Mouse (Mus musculus) ES-E14 (cell line): ENCODE measurements around the gene Gm49358. TPM values are rescaled to one million over a fixed set of nuclear protein-coding genes. Genes with fewer than 3 reads are reported as not detected.

ENCODE experiments used
- DNase-seq: peaks from one replicate; pipeline ENCODE4 v3.0.0-alpha.2; 2013; ENCODE audit warnings: low read depth, low spot score
- H3K27ac ChIP-seq: 2 replicates; pipeline ENCODE4 v1.5.1; 2012; ENCODE audit warnings: low read depth, mild to moderate bottlenecking, low read length, moderate library complexity, mixed read lengths; ENCODE audit not compliant: poor library complexity, insufficient read depth, severe bottlenecking
- H3K36me3 ChIP-seq: 2 replicates; pipeline ENCODE4 v1.6.1; 2012; ENCODE audit warnings: mild to moderate bottlenecking, low read length, moderate library complexity, mixed read lengths; ENCODE audit not compliant: control insufficient read depth, poor library complexity, insufficient read depth, severe bottlenecking
- H3K4me1 ChIP-seq, 2 experiments: fragments of 150-350 bp in 1 of 2; sonication (generic) in 1 of 2; 2 replicates each; pipeline ENCODE4 v1.6.1; 2012; ENCODE audit warnings: low read length in 2 of 2, mild to moderate bottlenecking in 1 of 2, mixed read lengths in 1 of 2; ENCODE audit not compliant: control insufficient read depth in 2 of 2, insufficient read depth in 2 of 2, poor library complexity in 1 of 2
- H3K4me3 ChIP-seq, 2 experiments: fragments of 150-350 bp in 1 of 2; sonication (generic) in 1 of 2; 2 replicates each; pipeline ENCODE4 v1.5.1; 2012; ENCODE audit warnings: low read length in 2 of 2, low read depth in 1 of 2, mild to moderate bottlenecking in 1 of 2, mixed read lengths in 1 of 2; ENCODE audit not compliant: insufficient read depth in 1 of 2, poor library complexity in 1 of 2, severe bottlenecking in 1 of 2
- H3K9ac ChIP-seq: 2 replicates; pipeline ENCODE4 v1.6.1; 2012; ENCODE audit warnings: low read depth, mild to moderate bottlenecking, low read length, mixed read lengths; ENCODE audit not compliant: poor library complexity, insufficient read depth, severe bottlenecking
- H3K9me3 ChIP-seq: fragments of 150-350 bp; sonication (generic); 2 replicates; pipeline ENCODE4 v1.6.1; 2012; ENCODE audit warnings: low read depth, mild to moderate bottlenecking, low read length; ENCODE audit not compliant: control insufficient read depth, insufficient read depth
- CHD2 ChIP-seq: IDR thresholded peaks from 2 replicates; pipeline ENCODE4 v1.6.1; 2014; ENCODE audit warnings: mild to moderate bottlenecking, low read depth, low read length, inconsistent platforms
- HCFC1 ChIP-seq: IDR thresholded peaks from 2 replicates; pipeline ENCODE4 v1.6.1; 2012; ENCODE audit warnings: low read length, inconsistent platforms, borderline replicate concordance; ENCODE audit not compliant: insufficient read depth
- MAFK ChIP-seq: IDR thresholded peaks from 2 replicates; pipeline ENCODE4 v1.6.1; 2014; ENCODE audit warnings: mild to moderate bottlenecking, low read depth, low read length, inconsistent platforms; ENCODE audit not compliant: insufficient read depth
- ZC3H11A ChIP-seq: IDR thresholded peaks from 2 replicates; pipeline ENCODE4 v1.6.1; 2012; ENCODE audit warnings: low read depth, mild to moderate bottlenecking, inconsistent platforms, low read length, borderline replicate concordance
- ZNF384 ChIP-seq: IDR thresholded peaks from 2 replicates; pipeline ENCODE4 v1.6.1; 2012; ENCODE audit warnings: low read depth, low read length, inconsistent platforms
- in situ Hi-C, 2 experiments: fragments of 600-800 bp; cut with MboI; formaldehyde crosslinking; loops; one replicate each; pipeline ENCODE4 v1.15.1; 2025; ENCODE audit warnings: low sequenced_read_pairs in 2 of 2, inconsistent platforms in 1 of 2; ENCODE audit not compliant: unreplicated experiment in 2 of 2
- total RNA-seq: library from RNA; depleted of rRNA; stranded (reverse); fragments of 300-350 nt; gene quantifications from 2 replicates; pipeline ENCODE4 v1.2.3, GENCODE M21; 2012

Gene Gm49358
- total RNA-seq, 1 experiment: 0.58 TPM

DNA sequence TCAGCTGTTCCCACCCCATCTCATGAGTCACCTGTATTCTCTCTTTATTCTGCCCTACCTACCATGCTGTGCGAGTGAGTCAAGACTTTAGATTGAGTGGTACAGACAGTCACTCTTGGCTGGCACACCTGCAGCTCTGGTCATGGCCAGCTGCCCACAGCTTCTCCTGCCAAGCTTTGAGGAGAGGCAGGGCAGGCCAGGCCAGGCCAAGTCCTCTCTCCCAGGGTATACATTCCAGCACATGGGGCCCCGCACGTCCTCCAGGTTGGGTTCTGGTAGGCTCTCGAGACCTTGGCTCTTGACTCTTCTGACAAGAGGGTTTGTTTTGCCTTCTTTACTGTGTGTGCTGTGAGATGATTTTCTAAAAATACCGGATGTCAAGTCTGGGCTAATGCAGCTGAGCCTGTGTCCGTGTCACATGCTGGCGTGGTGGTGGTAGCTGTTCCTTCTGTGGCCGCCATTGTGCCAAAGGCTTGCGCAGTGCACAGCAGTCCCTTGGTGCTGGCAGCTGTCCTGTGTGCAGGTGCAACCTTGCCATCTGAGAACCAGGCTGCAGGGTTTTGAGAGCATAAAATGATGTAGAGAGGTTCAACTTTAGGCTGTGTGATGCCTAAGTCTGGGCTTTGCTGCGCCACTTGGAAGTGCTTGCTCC lies 62.2 kb downstream of the Gm49358 start:
- DNase-seq: no peak
- in situ Hi-C loops: no loop called here
- Histone ChIP-seq H3K4me1 (no peaks in the 10 kb centered on the region), H3K9ac (no peak overlapping the region), H3K27ac (no peak overlapping the region), H3K36me3 (peaks cover 16% of the 10 kb centered on the region; the same call in 1 of the 2 replicates), H3K4me3 (no peak overlapping the region), H3K9me3 (no peaks in the 10 kb centered on the region)
- no peak for TF ChIP-seq HCFC1
- TF ChIP-seq ZNF384: no peak
- TF ChIP-seq MAFK: no peak

GRCm38 (mm10) chr10:86826929-86827328 lies 63.2 kb downstream of the Gm49358 start:
- Histone ChIP-seq H3K4me3 (no peak overlapping the region), H3K9ac (no peak overlapping the region), H3K4me1 (no peaks in the 10 kb centered on the region), H3K27ac (no peak overlapping the region), H3K9me3 (no peaks in the 10 kb centered on the region), H3K36me3 (peaks cover 20% of the 10 kb centered on the region; the same call in 1 of the 2 replicates)
- DNase-seq: no peak
- TF ChIP-seq ZNF384: no peak
- no peak for TF ChIP-seq MAFK
- TF ChIP-seq HCFC1: no peak
- TF ChIP-seq CHD2: no peak
- TF ChIP-seq ZC3H11A: no peak
- in situ Hi-C loops: no loop called here

DNA sequence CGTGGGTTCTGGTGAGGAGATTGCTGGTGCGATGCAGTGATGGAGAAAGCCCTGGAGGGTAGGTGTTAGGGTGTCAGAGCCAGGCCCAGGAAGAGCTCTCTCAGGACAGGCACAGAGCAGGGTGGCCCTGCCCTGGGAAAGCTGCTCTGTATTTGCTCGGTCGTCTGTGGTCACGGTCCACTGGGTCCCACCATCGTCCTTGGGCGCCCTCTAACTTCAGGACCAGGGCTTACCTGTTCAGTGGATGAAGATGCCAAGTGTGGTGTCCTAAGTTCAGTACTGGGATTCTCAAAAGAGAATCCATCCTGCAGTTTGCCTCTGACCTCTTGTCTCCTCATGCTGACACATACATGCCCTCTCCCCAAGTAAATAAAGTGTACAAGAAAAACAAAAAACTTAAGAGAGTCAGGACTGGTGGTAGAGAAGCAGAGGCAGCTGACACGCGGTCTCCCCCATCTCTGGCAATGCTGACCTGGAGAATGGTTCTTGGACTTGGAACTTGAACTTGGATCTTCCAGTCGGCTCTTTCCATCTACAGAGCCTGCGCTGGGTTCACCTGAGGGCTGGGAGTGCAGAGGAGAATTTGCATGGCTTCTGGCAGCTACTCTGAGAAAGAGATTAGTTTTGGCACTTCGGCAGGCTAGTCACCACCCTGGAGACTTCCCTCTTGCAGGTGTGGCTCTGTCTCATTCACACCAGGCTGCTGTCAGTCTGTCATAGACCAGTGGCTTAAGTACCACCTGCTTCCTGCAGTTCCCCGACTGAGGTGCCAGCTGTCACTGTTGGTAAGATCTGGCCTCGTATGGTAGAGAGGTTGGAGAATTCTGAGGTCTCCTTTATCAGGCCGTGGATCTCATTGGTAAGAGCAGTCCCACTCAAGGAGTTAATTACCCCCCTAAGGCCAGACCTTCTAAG lies 64.7 kb downstream of the Gm49358 start:
- in situ Hi-C loops: no loop called here
- Histone ChIP-seq H3K9ac (no peak overlapping the region), H3K36me3 (peaks cover 18% of the 10 kb centered on the region; the same call in 1 of the 2 replicates), H3K9me3 (no peaks in the 10 kb centered on the region), H3K4me3 (no peak overlapping the region), H3K4me1 (no peaks in the 10 kb centered on the region), H3K27ac (no peak overlapping the region)
- TF ChIP-seq ZC3H11A (no peak), HCFC1 (no peak), MAFK (no peak), ZNF384 (no peak), CHD2 (no peak)
- no peak for DNase-seq

DNA sequence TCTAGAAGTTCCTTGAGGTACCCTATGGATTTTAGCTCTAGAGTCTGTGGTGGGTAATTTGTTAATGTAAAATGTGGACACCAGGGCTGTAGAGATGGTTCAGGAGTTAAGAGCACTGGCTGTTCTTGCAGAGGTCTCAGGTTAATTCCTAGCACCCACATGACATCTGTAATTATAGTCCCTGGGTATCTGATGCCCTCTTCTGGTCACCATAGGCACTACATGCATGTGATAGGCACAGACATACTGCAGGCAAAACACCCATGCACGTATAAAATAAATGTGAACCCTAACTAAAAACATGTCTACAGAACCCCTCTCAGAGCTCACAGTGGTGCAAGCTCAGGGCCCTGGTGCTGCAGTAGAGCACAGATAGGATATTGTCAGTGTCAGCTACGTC lies 65.7 kb downstream of the Gm49358 start:
- Histone ChIP-seq H3K36me3 (peaks cover 25% of the 10 kb centered on the region), H3K9ac (no peak overlapping the region), H3K9me3 (no peaks in the 10 kb centered on the region), H3K27ac (no peak overlapping the region), H3K4me3 (no peak overlapping the region), H3K4me1 (no peaks in the 10 kb centered on the region)
- no peak for DNase-seq
- TF ChIP-seq ZC3H11A (0 out of 2 replicates have a peak, but pooled peaks have one; percentile 15), MAFK (no peak)
- in situ Hi-C loops: no loop called here
